Mouse (Mus musculus) ZHBTc4 (cell line): ENCODE data around the gene Arpc2.

Experiments used
- DNase-seq: peaks from one replicate; pipeline ENCODE4 v3.0.0-alpha.2; 2011; ENCODE audit warnings: low read depth, low spot score

Gene Arpc2

GRCm38 (mm10) chr1:74282896-74283625 lies 47.2 kb downstream of the Arpc2 start:
- DNase-seq, result no peak

GRCm38 (mm10) chr1:74283686-74284463 lies 48.0 kb downstream of the Arpc2 start:
- peak; percentile 68 for DNase-seq

GRCm38 (mm10) chr1:74284543-74285160 lies 48.8 kb downstream of the Arpc2 start, which contains the start of the genes Aamp and Pnkd:
Aamp (minus strand) TSS chr1:74284738.
Pnkd (plus strand) TSS chr1:74284930.
- peak; percentile 100 for DNase-seq

GRCm38 (mm10) chr1:74285212-74286010 lies 49.5 kb downstream of the Arpc2 start:
- DNase-seq, result no peak

DNA sequence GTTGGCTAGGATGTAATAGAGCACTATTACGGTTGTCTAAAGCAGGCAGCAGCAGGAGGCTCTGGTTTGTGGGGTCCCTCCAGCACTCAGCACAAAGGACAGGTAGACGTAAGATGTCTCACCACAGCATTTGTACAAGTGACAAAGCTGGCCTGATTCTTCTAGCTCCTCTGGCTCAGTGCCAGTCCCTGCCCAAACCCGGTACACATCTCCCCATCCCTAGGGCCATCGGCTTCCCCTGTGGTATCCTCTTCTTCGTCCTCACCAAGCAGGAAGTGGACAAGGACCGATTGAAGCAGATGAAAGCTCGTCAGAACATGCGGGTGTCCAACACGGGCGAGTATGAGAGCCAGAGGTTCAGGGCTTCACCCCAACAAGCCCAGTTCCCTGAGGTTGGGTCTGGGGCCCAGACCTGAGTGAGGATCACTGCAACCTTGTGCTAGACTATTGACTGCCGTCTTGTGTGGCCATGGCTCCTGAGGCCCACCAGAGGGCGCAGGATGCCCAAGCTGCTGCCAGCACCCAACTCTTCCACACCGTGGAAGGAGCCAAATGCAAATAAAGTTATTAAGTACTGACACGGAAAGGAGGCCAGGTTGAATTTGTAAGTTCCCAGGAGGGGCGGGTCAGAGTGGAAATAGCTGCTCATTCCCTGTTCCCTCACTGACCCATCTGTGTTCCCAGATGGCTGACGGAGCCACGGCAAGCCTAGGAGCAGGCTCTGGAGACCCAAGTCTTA lies 51.2 kb downstream of the Arpc2 start:
- peak; percentile 44 for DNase-seq

DNA sequence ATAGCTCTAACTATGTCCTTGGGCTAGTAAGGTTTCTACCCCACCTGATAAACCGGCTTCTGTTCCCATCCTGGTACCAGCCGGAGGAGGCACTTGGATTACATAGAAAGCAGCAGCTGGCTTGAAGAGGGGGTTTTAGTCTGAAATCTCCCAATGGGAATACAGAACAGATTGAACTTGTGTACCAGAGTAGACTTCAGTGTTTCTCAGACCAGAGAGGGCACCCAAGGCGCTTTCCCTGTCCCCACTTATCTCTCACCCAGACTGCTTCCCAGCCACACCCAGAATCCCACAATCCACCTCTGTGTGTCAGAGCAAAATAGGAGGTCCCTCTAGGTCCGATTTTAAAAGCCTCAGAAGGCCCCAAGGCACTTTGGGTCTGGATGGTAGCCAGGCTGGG lies 52.4 kb downstream of the Arpc2 start:
- DNase-seq, result no peak

- no peak for DNase-seq
These were observed 53.4 kb downstream of the Arpc2 start for GRCm38 (mm10) chr1:74289248-74289647.

DNA sequence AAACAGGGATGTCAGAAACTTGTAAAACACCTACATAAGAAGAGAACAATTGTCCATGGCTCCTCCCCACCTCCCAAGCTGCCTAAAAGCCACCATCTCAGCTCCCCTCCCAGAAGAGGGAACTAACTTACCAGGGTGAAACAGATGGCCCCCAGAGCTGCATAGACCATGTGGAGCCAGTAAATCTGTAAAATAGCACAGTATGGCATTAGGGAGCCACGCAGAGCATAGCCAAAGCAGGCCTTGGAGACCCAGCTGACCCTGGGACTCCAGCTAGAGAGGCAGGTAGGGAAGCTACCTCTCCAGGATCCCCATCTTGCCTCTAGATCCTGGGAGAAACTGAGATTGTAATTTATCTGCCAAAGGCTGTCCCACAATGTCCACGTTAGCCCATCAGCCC lies 53.9 kb downstream of the Arpc2 start:
- DNase-seq, result no peak

DNA sequence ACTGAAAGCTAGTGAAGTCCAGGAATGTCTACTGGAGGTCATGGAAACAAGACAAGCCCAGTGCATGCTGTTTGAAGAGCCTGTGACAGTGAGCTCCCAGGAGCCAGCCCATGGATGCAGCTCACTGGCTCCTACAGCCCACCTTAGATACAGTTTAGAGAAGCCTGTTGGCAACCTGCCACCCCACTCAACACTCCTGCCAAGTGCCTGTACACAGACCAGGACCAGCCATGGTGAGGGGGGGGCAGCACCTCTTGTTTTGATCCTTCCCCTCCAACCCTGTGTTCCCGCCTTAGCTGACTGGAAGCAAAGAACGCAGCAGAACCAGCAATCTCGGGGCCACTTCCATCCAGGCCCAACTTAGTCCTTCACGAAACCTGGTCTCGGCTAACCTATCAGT lies 54.3 kb downstream of the Arpc2 start:
- no peak for DNase-seq

DNA sequence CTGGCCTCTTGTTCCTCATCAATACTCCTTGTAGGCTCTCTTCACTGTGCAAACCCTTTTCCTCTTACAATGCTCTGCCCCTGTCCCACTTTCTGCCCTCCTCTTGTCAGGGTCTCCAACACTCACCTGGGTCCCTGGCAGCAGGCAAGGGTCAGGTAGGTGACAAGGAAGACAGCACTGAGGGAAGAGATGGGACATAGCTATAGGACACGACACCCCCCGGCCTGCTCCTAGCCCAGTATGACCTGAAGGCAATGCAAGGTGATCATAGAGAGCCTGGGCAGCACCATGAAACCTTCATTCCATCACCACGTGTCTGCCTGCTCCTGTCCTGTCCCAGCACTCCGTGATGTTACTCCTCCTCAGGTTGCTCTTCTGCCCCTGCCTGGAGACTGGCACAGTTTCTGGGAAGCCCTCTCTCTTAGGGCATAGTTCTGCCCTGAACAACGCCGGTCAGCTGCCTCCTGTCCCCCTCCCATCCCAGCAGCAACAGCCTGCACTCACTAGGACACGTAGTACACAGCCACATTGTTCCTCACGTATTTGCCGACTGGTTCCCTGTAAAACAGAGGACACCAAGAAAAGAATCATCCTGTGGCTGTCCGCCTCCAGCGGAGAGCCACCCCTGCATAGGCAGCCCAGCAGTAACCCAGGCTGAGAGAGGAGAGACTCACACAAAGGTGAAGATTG lies 56.6 kb downstream of the Arpc2 start:
- DNase-seq, result no peak

DNA sequence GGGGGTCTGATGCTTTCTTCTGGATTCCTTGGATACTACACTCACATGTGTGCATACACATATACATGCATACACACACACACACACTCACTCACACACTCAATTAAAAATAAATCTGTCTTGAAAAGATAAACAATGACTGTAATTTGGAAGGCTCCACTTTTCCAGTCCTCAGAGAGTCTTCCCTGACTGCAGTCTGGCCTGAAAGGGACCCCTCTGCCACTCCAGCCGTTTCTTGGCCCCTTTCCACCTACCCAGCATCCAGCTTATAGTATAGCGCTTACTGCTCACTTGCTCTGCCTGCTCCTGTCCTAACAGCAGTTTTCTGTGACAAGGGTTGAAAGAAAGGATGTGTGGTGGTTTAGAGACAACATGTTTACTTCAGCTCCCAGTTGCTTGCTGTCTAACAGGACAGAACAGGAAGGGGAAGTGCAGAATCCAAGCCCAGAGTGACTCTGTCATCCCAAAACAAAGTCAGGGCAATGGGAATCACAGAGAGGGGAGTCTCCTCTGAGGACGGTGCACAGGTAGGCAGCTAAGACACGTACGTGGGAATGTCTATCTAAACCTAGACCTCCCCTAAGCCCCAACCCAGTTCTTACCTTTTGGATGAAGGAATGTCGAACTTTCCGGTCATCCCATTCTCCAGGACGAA lies 57.5 kb downstream of the Arpc2 start:
- DNase-seq, result no peak

GRCm38 (mm10) chr1:74294090-74294643 lies 58.3 kb downstream of the Arpc2 start:
- no peak for DNase-seq

- DNase-seq, result no peak
These were observed 59.0 kb downstream of the Arpc2 start for GRCm38 (mm10) chr1:74294733-74295455.

DNA sequence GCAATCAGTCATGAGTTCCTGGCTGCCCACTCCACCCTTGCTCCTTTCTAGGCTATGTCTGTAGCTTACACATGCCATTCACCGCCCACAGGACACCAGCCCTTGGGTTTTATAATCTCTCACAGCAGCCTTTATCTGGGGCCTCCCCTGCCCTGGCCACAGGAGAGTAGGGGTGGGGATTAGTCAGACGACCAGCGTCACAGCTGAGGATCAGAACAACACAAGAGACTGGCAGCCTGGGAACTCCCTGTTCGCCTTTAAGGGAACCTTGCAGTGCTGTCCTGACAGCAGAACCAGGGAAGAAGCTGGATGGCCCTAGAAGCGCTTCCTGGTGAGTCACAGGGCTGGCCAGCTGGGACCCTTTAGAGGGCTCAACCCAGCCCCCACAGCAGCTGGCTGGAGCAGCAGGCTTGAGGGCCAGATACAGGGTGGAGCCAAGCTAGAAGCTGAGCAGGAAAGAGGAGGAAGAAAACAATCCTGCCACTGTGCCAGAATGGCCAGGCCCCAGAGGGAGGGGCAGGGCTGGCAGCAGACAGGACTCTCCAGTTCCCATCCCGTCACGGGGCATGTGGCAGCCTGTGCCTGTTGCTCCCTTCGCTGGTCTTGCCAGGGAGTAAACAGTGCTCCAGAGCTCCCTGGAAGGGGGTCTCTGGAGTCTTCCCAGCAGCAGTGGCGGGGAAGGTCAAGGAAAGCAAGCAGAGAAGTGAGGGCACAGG lies 59.7 kb downstream of the Arpc2 start:
- DNase-seq, result no peak

GRCm38 (mm10) chr1:74296477-74296876 lies 60.6 kb downstream of the Arpc2 start:
- no peak for DNase-seq

- DNase-seq, result no peak
These were observed 61.4 kb downstream of the Arpc2 start for GRCm38 (mm10) chr1:74297269-74297668.

DNA sequence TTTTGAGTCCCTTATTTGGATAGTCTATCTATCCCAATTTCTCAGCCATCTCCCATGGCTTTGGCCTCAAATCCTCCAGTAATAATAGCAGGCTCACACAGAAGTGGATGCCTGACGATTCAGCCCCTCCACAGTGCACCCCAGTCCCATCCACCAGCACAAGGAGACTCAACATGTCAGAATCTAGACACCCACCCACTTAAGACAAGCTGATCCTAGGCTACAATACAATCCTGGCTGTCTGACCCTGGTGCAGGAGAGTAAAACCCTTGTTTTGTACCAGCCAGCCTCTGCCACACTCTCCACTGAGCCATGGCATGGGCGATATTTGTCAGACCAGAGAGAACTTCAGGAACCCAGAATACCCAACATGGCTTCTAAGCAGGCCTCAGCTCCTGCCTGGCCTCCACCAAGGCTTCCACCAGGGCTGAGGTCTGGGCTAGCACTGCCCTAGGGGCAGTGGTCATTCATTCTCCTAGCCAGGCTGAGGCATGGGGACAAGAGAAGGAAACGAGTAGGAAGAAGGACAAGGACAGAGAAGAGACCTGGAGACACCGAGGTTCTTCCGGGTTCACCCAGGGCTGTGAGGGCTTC lies 62.4 kb downstream of the Arpc2 start:
- DNase-seq, result no peak

- DNase-seq, result no peak
These were observed 63.1 kb downstream of the Arpc2 start for GRCm38 (mm10) chr1:74298996-74299395.
